Mouse (Mus musculus): ENCODE data around the gene Rad17. TPM values are rescaled to one million over a fixed set of nuclear protein-coding genes. Genes with fewer than 3 reads are reported as not detected.

Gene Rad17
- polyA plus RNA-seq, 2 experiments: 17.5 to 21.5 TPM

DNA sequence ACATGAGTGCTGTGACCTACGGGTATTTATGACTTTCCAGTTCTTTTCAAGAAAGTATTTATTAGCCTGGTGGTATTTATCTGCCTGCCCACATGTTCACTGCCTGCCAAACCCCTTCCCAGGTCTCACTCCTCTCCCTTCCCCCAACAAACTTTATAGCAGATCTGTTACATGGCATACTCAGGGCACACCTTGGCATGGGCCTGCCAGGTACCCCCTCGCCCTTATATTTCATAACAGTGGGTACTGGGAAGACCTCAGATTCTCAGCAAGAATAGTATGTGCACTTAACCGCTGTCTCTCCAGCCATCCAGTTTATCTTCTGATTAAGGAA, 55.3 kb downstream of the Rad17 start:
- Histone ChIP-seq H3K4me2 (replicated peaks; ENCODE audit: low read depth, low read length, severe bottlenecking) (no peak overlapping the region), H3K9ac (ENCODE audit: low read depth, low read length, severe bottlenecking) (no peak overlapping the region), H3K36me3 (ENCODE audit: control insufficient read depth, insufficient read depth, low read length) (no peaks in the 10 kb centered on the region), H3K27me3 (ENCODE audit: control insufficient read depth, insufficient read depth, low read length) (no peaks in the 10 kb centered on the region), H3K4me1 (ENCODE audit: control insufficient read depth, insufficient read depth, low read length) (no peaks in the 10 kb centered on the region), H3K27ac (replicated peaks; ENCODE audit: low read depth, low read length) (no peak overlapping the region), H3K9me3 (ENCODE audit: control insufficient read depth, low read length) (no peaks in the 10 kb centered on the region), H3K4me3 (replicated peaks; ENCODE audit: low read length) (no peak overlapping the region)
- TF ChIP-seq POLR2A (IDR thresholded peaks at IDR 0.05; ENCODE audit: borderline replicate concordance, extremely low read depth, insufficient read depth, insufficient read length): no peak
- no peak for ATAC-seq (ENCODE audit: low FRiP score, low read depth)
- WGBS: 66% methylated on average over 3 of the region's 3 CpGs
- DNase-seq (ENCODE audit: low spot score): no peak

DNA sequence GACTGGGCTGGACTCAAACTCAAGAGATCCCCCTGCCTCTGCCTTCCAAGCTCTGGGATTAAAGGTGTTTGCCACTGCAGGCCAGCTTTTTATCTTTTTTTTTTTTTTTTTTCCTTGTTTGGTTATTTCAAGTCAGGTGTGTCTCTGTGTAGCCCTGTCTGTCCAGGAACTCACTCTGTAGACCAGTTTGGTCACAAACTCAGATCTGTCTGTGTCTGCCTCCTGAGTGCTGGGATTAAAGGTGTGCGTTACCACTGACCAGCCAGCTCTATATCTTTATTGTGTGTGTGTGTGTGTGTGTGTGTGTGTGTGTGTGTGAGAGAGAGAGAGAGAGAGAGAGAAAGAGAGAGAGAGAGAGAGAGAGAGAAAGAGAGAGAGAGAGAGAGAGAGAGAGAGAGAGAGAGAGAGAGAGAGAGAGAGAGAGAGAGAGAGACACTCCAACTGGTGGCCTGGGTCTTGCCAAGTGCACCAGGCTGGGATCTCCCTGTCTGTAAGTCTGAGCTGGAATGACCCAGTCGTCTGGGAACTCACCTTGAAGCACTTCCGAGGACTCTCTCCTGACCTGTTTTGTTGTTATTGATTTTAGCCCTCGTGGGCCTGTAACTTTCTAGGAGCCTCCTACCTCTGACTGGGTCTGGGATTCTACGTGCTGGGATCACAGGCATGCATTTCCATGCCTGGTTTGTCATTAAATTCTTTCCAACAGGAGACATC, 55.9 kb downstream of the Rad17 start:
- Histone ChIP-seq H3K4me2 (replicated peaks; ENCODE audit: low read depth, low read length, severe bottlenecking) (no peak overlapping the region), H3K9me3 (ENCODE audit: control insufficient read depth, low read length) (no peaks in the 10 kb centered on the region), H3K4me3 (replicated peaks; ENCODE audit: low read length) (no peak overlapping the region), H3K4me1 (ENCODE audit: control insufficient read depth, insufficient read depth, low read length) (no peaks in the 10 kb centered on the region), H3K27ac (replicated peaks; ENCODE audit: low read depth, low read length) (no peak overlapping the region), H3K27me3 (ENCODE audit: control insufficient read depth, insufficient read depth, low read length) (no peaks in the 10 kb centered on the region), H3K36me3 (ENCODE audit: control insufficient read depth, insufficient read depth, low read length) (no peaks in the 10 kb centered on the region), H3K9ac (ENCODE audit: low read depth, low read length, severe bottlenecking) (no peak overlapping the region)
- DNase-seq (ENCODE audit: low spot score) (no peak), ATAC-seq (ENCODE audit: low FRiP score, low read depth) (no peak)
- no peak for TF ChIP-seq POLR2A (IDR thresholded peaks at IDR 0.05; ENCODE audit: borderline replicate concordance, extremely low read depth, insufficient read depth, insufficient read length)
- WGBS: 46% methylated on average over 5 of the region's 5 CpGs

DNA sequence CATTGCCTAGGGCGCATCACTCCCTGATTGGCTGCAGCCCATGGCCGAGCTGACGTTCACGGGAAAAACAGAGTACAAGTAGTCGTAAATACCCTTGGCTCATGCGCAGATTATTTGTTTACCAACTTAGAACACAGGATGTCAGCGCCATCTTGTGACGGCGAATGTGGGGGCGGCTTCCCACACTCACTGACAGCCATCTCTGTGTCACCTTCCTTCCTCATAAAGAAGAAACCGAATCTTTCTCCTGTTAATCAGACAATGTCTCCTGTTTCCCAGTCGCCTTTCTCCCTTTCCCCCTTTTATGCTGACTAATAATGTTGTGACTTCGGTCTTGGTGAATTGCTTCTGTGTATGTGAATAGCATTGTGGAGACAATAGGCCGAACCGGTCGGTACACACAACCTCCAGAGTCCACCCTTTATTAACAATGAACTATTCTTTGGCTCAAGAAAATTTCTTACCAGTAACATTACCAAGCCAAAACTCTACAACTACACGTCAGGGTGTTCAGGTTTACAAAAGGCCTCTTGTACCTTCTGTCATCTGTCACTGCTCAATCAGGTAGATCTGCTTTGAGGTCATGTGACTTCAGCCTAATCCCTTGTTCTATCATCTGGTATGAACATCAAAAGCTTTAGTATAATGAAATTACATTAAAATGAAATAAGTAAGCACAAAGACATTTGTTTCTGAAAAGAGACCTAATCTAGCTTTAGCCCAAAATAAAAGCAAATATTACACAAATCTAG, 56.6 kb downstream of the Rad17 start:
- WGBS: 57% methylated on average over 11 of the region's 17 CpGs
- ATAC-seq (ENCODE audit: low FRiP score, low read depth): no peak
- no peak for DNase-seq (ENCODE audit: low spot score)
- H3K27ac ChIP-seq (replicated peaks; ENCODE audit: low read depth, low read length): no peak overlapping the region
- no peaks in the 10 kb centered on the region for H3K4me1 ChIP-seq (ENCODE audit: control insufficient read depth, insufficient read depth, low read length)
- no peaks in the 10 kb centered on the region for H3K27me3 ChIP-seq (ENCODE audit: control insufficient read depth, insufficient read depth, low read length)
- H3K9ac ChIP-seq (ENCODE audit: low read depth, low read length, severe bottlenecking): no peak overlapping the region
- no peak overlapping the region for H3K4me2 ChIP-seq (replicated peaks; ENCODE audit: low read depth, low read length, severe bottlenecking)
- H3K4me3 ChIP-seq (replicated peaks; ENCODE audit: low read length): no peak overlapping the region
- no peaks in the 10 kb centered on the region for H3K36me3 ChIP-seq (ENCODE audit: control insufficient read depth, insufficient read depth, low read length)
- H3K9me3 ChIP-seq (ENCODE audit: control insufficient read depth, low read length): no peaks in the 10 kb centered on the region
- TF ChIP-seq POLR2A (IDR thresholded peaks at IDR 0.05; ENCODE audit: borderline replicate concordance, extremely low read depth, insufficient read depth, insufficient read length): no peak

DNA sequence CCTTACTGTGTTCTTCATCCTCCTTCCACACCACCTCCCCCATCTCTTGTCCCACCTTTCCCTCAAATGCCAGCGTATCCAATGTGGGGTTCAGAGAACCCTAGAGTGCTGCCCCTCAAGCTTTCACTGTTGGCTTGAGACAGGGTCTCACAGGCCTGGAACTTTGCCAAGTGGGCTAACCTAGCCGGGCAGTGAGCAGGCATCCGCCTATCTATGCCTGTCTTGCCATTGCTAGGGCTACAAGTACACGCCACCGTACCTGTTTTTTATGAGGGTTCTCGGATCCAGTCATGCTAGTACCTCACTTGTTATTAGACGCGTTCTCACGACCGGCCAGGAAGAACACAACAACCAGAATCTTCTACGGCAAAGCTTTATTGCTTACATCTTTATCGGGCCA, 62.2 kb downstream of the Rad17 start:
- Histone ChIP-seq H3K9ac (ENCODE audit: low read depth, low read length, severe bottlenecking) (no peak overlapping the region), H3K27ac (replicated peaks; ENCODE audit: low read depth, low read length) (no peak overlapping the region), H3K4me2 (replicated peaks; ENCODE audit: low read depth, low read length, severe bottlenecking) (no peak overlapping the region), H3K27me3 (ENCODE audit: control insufficient read depth, insufficient read depth, low read length) (no peaks in the 10 kb centered on the region), H3K4me1 (ENCODE audit: control insufficient read depth, insufficient read depth, low read length) (no peaks in the 10 kb centered on the region), H3K36me3 (ENCODE audit: control insufficient read depth, insufficient read depth, low read length) (no peaks in the 10 kb centered on the region), H3K4me3 (replicated peaks; ENCODE audit: low read length) (no peak overlapping the region), H3K9me3 (ENCODE audit: control insufficient read depth, low read length) (no peaks in the 10 kb centered on the region)
- DNase-seq (ENCODE audit: low spot score) (no peak), ATAC-seq (ENCODE audit: low FRiP score, low read depth) (no peak)
- TF ChIP-seq POLR2A (IDR thresholded peaks at IDR 0.05; ENCODE audit: borderline replicate concordance, extremely low read depth, insufficient read depth, insufficient read length): no peak
- 86% methylated on average over 10 of the region's 12 CpGs for WGBS

DNA sequence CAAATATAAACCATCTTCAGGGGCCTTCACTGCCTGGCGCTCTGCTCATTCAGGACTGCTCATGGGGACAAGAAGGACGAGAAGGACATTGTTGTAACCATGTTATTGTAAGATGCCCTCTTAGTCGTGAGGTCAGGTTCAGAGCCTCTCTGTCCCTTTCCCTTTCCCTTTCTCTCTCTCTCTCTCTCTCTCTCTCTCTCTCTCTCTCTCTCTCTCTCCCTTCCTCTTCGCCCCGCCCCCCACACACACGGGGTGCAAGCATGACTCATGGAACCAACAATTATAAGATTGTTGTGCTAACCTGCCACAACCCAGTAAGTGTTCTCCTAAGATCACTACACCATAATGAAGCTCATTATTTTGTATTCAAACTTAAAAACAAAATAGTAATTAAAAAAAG, 68.7 kb downstream of the Rad17 start:
- ATAC-seq (ENCODE audit: low FRiP score, low read depth) (no peak), DNase-seq (ENCODE audit: low spot score) (no peak)
- H3K4me3 ChIP-seq (replicated peaks; ENCODE audit: low read length): no peak overlapping the region
- no peaks in the 10 kb centered on the region for H3K9me3 ChIP-seq (ENCODE audit: control insufficient read depth, low read length)
- H3K4me1 ChIP-seq (ENCODE audit: control insufficient read depth, insufficient read depth, low read length): no peaks in the 10 kb centered on the region
- H3K27me3 ChIP-seq (ENCODE audit: control insufficient read depth, insufficient read depth, low read length): no peaks in the 10 kb centered on the region
- TF ChIP-seq POLR2A (IDR thresholded peaks at IDR 0.05; ENCODE audit: borderline replicate concordance, extremely low read depth, insufficient read depth, insufficient read length): no peak
- no peak overlapping the region for H3K4me2 ChIP-seq (replicated peaks; ENCODE audit: low read depth, low read length, severe bottlenecking)
- WGBS: 40% methylated on average over 6 of the region's 6 CpGs
- H3K36me3 ChIP-seq (ENCODE audit: control insufficient read depth, insufficient read depth, low read length): no peaks in the 10 kb centered on the region
- no peak overlapping the region for H3K9ac ChIP-seq (ENCODE audit: low read depth, low read length, severe bottlenecking)
- H3K27ac ChIP-seq (replicated peaks; ENCODE audit: low read depth, low read length): no peak overlapping the region
